ENCODE assay signal across 10 mouse cellular contexts in the genomic region with DNA sequence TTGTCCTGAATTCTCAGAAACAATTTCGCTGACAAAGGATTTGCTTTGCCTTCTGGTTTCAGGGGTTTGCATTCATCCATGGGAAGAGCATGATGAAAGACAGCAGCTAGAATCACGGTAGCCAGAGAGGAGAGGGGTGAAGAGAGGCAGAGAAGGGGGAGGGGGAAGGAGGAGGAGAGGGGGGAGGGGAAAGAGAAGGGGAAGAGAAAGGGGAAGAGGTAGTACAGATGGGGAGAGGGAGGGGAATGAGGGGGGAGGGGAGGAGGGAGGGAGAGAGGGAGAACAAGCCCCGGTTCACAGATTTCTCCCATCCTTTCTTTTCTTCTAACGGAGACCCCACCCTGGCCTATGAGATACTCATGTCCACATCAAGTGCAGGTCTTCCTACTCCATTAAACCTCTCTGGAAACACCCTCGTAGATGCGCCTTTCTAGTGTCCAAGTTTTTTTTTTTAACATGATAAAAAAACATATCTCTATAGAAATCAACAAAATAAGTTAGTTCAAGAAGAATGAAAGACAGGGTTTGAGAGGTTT.
DNase-seq lines count a peak whose midpoint lies in the region; ATAC-seq and TF ChIP-seq lines count a peak whose summit lies in the region.
"Had no signal": no experiment of that assay in that cellular context is flagged by ENCODE, and none has a peak within 500 bp of the region (broad histone marks: within the 10 kb centered on the region; RNA-seq: fewer than 3 reads in every experiment).

No protein-coding gene starts in this region.

- DNase-seq in forebrain, embryonic 10.5 days (ENCODE audit: extremely low spot score, low spot score): no peak
- no peak for DNase-seq in forebrain, postnatal 0 days
- DNase-seq in lung, postnatal 25 days (ENCODE audit: low spot score): no peak
- DNase-seq in splenic B cell, adult 2 months (ENCODE audit: low read depth, low spot score): peak; percentile 27
- DNase-seq in lung, postnatal 10 days: no peak
- DNase-seq: kidney, adult 11 months had no signal

- H3K9me3 ChIP-seq in forebrain, embryonic 10.5 days: peaks cover 5% of the 10 kb centered on the region; the same call in 1 of the 2 replicates
- H3K9me3 ChIP-seq in forebrain, postnatal 0 days (ENCODE audit: low read length): no peaks in the 10 kb centered on the region
- H3K9me3 ChIP-seq in lung, embryonic 15.5 days: no peaks in the 10 kb centered on the region
- no peaks in the 10 kb centered on the region for H3K9me3 ChIP-seq in limb, embryonic 15.5 days

- H3K36me3 ChIP-seq in forebrain, embryonic 10.5 days (replicated peaks): no peaks in the 10 kb centered on the region
- H3K36me3 ChIP-seq in forebrain, postnatal 0 days (ENCODE audit: insufficient read depth): no peaks in the 10 kb centered on the region
- H3K36me3 ChIP-seq in lung, embryonic 15.5 days: no peaks in the 10 kb centered on the region
- H3K36me3 ChIP-seq in limb, embryonic 15.5 days: no peaks in the 10 kb centered on the region
- H3K36me3 ChIP-seq in splenic B cell, adult 2 months (ENCODE audit: control insufficient read depth, insufficient read depth, low read length, poor library complexity, severe bottlenecking): no peaks in the 10 kb centered on the region

- H3K4me3 ChIP-seq in forebrain, embryonic 10.5 days: peak overlapping the region; percentile 34
- no peak overlapping the region for H3K4me3 ChIP-seq in forebrain, postnatal 0 days (ENCODE audit: low read depth, low read length)
- no peak overlapping the region for H3K4me3 ChIP-seq in lung, embryonic 15.5 days
- H3K4me3 ChIP-seq in limb, embryonic 15.5 days: no peak overlapping the region
- H3K4me3 ChIP-seq: left cerebral cortex, adult 2 months had no signal

- H3K27ac ChIP-seq in forebrain, embryonic 10.5 days: peak overlapping the region; percentile 84
- H3K27ac ChIP-seq in forebrain, postnatal 0 days (ENCODE audit: low read depth, low read length): no peak overlapping the region
- H3K27ac ChIP-seq in lung, embryonic 15.5 days: no peak overlapping the region
- peak overlapping the region; percentile 84 for H3K27ac ChIP-seq in limb, embryonic 15.5 days
- H3K27ac ChIP-seq: left cerebral cortex, adult 2 months had no signal

- ATAC-seq in forebrain, postnatal 0 days: no peak
- ATAC-seq in lung, embryonic 15.5 days (ENCODE audit: borderline replicate concordance, extremely low read depth, low FRiP score, low TSS enrichment): no peak
- ATAC-seq in limb, embryonic 15.5 days (ENCODE audit: insufficient number of reproducible peaks, low FRiP score, low TSS enrichment, low read depth): no peak
- ATAC-seq in megakaryocyte progenitor cell, adult 5-6 weeks (replicated peaks; ENCODE audit: poor library complexity): no peak

- peaks cover 69% of the 10 kb centered on the region for H3K4me1 ChIP-seq in forebrain, embryonic 10.5 days
- H3K4me1 ChIP-seq in forebrain, postnatal 0 days (ENCODE audit: insufficient read depth): peaks cover 4% of the 10 kb centered on the region; the same call in 1 of the 2 replicates
- peaks cover 12% of the 10 kb centered on the region for H3K4me1 ChIP-seq in lung, embryonic 15.5 days
- peaks cover 28% of the 10 kb centered on the region for H3K4me1 ChIP-seq in limb, embryonic 15.5 days

- WGBS in forebrain, embryonic 10.5 days: 28% methylated on average over 6 of the region's 6 CpGs
- 22% methylated on average over 6 of the region's 6 CpGs for WGBS in forebrain, postnatal 0 days
- WGBS in lung, embryonic 15.5 days: 50% methylated on average over 6 of the region's 6 CpGs
- WGBS in limb, embryonic 15.5 days: 60% methylated on average over 6 of the region's 6 CpGs

- H3K4me2 ChIP-seq in forebrain, postnatal 0 days (ENCODE audit: low read depth): no peak overlapping the region
- 0 out of 2 replicates have a peak overlapping the region, but pooled peaks have one; percentile 30 for H3K4me2 ChIP-seq in lung, embryonic 15.5 days
- 0 out of 2 replicates have a peak overlapping the region, but pooled peaks have one; percentile 7 for H3K4me2 ChIP-seq in limb, embryonic 15.5 days

- H3K27me3 ChIP-seq in forebrain, embryonic 10.5 days (ENCODE audit: poor library complexity, severe bottlenecking): peaks cover 58% of the 10 kb centered on the region
- peaks cover 14% of the 10 kb centered on the region; the same call in 1 of the 2 replicates for H3K27me3 ChIP-seq in forebrain, postnatal 0 days (ENCODE audit: insufficient read depth, low read length)
- peaks cover 6% of the 10 kb centered on the region; the same call in 1 of the 2 replicates for H3K27me3 ChIP-seq in lung, embryonic 15.5 days
- H3K27me3 ChIP-seq in limb, embryonic 15.5 days: no peaks in the 10 kb centered on the region
- no peaks in the 10 kb centered on the region for H3K27me3 ChIP-seq in splenic B cell, adult 2 months (ENCODE audit: control insufficient read depth, insufficient read depth, low read length, poor library complexity, severe bottlenecking)

- no peak overlapping the region for H3K9ac ChIP-seq in forebrain, postnatal 0 days
- H3K9ac ChIP-seq in lung, embryonic 15.5 days: no peak overlapping the region
- H3K9ac ChIP-seq in limb, embryonic 15.5 days: no peak overlapping the region

- TF ChIP-seq CTCF in forebrain, postnatal 0 days (IDR thresholded peaks at IDR 0.05; ENCODE audit: low read depth): no peak

Comparison
In these comparisons a context has a peak if more than half of its experiments do, and no peak if none do; other contexts are left out.
1. H3K27ac ChIP-seq: peak in forebrain, embryonic 10.5 days (single experiment) and limb, embryonic 15.5 days (single experiment); none in forebrain, postnatal 0 days (single experiment) and lung, embryonic 15.5 days (single experiment).